Comparison of ENCODE assay signal across 8 mouse cellular contexts in genomic region chr5:150466132-150466531, GRCm38 (mm10). TPM values are rescaled to one million over a fixed set of nuclear protein-coding genes. Genes with fewer than 3 reads are reported as not detected.
DNase-seq lines count a peak whose midpoint lies in the region; ATAC-seq and TF ChIP-seq lines count a peak whose summit lies in the region.

No protein-coding gene starts in this region.

- 0 out of 2 replicates have a peak, but pooled peaks have one; percentile 20 for TF ChIP-seq POLR2A in testis, adult 2 months (IDR thresholded peaks at IDR 0.05; ENCODE audit: control insufficient read depth, low read depth, low read length)

- no peaks in the 10 kb centered on the region for H3K36me3 ChIP-seq in testis, adult 2 months (ENCODE audit: control insufficient read depth, insufficient read depth, low read length)

- H3K4me1 ChIP-seq in testis, adult 2 months (ENCODE audit: control insufficient read depth, insufficient read depth, low read length): peaks cover 2% of the 10 kb centered on the region; the same call in 1 of the 2 replicates

- H3K27ac ChIP-seq in testis, adult 2 months (ENCODE audit: control insufficient read depth, insufficient read depth, low read depth, low read length): peak overlapping the region; percentile 75

- TF ChIP-seq CTCF in testis, adult 2 months (IDR thresholded peaks at IDR 0.05; ENCODE audit: control insufficient read depth, insufficient read depth, insufficient replicate concordance, low read depth, low read length): no peak

- ATAC-seq in frontal cortex, adult (ENCODE audit: low TSS enrichment): peak; percentile 99

- no peaks in the 10 kb centered on the region for H3K27me3 ChIP-seq in testis, adult 2 months (ENCODE audit: control insufficient read depth, insufficient read depth, low read length)

- intact Hi-C loops in heart, postnatal 10 days (cut with DNase I): no loop called here

- peak; percentile 24 for DNase-seq in ES-CJ7 (ENCODE audit: low read depth, low spot score)
- DNase-seq in adrenal gland, postnatal 14 days: peak; percentile 92
- peak; percentile 94 to 95 for DNase-seq in heart, postnatal 10 days
- DNase-seq in layer of hippocampus, postnatal 36 days: peak; percentile 17 to 30
- DNase-seq in lung, postnatal 10 days: peak; percentile 95
- DNase-seq in thymus, postnatal 36 days: no peak

- peak overlapping the region; percentile 29; the same call in 1 of the 2 replicates for H3K4me3 ChIP-seq in testis, adult 2 months (ENCODE audit: control insufficient read depth, low read depth, low read length)

RNA-seq across cellular contexts. Expression of gene Zar1l, which starts 51.8 kb away (rescaled TPM):
- total RNA-seq in adrenal gland, postnatal 14 days (2021): not detected in 2 replicates
- not detected for total RNA-seq in heart, postnatal 10 days (2021)
- total RNA-seq in layer of hippocampus, postnatal 36 days (2021): not detected
- 0.12 TPM in 1 of 2 replicates, not detected in the other for polyA plus RNA-seq in testis, adult 2 months (2012; rRNA removed)

RNA-seq across cellular contexts. Expression of gene Brca2, which starts 56.3 kb away (rescaled TPM):
- 6.2 and 10.8 TPM in 2 replicates for total RNA-seq in adrenal gland, postnatal 14 days (2021)
- 10 to 100 TPM in 1 of 2 experiments, 1 to 10 TPM in 1; 9.4 to 12.0 TPM for total RNA-seq in heart, postnatal 10 days (2021)
- 1 to 10 TPM; 4.3 to 5.3 TPM for total RNA-seq in layer of hippocampus, postnatal 36 days (2021)
- polyA plus RNA-seq in testis, adult 2 months (2012; rRNA removed): 27.5 and 27.9 TPM in 2 replicates

Comparison
In these comparisons a context has a peak if more than half of its experiments do, and no peak if none do; other contexts are left out.
1. DNase-seq: peak in ES-CJ7 (single experiment), adrenal gland, postnatal 14 days (single experiment), heart, postnatal 10 days (2 of 2), layer of hippocampus, postnatal 36 days (2 of 2) and lung, postnatal 10 days (single experiment); none in thymus, postnatal 36 days (0 of 2).